Mouse (Mus musculus): ENCODE results near the gene Dnaic1.

- TF ChIP-seq CHD2 (IDR thresholded peaks at IDR 0.05; ENCODE audit: low read depth, low read length) (no peak), MAFK (IDR thresholded peaks at IDR 0.05; ENCODE audit: insufficient read depth, low read depth, low read length) (no peak)
Observed at GRCm38 (mm10) chr4:41653296-41653695, 83.7 kb downstream of the Dnaic1 start.
